Mouse (Mus musculus) ES-E14 (cell line): ENCODE data around the gene Pigh.

Source experiments
- CHD2 ChIP-seq: IDR thresholded peaks from 2 replicates; pipeline ENCODE4 v1.6.1; 2014; ENCODE audit warnings: mild to moderate bottlenecking, low read depth, low read length, inconsistent platforms
- HCFC1 ChIP-seq: IDR thresholded peaks from 2 replicates; pipeline ENCODE4 v1.6.1; 2012; ENCODE audit warnings: low read length, inconsistent platforms, borderline replicate concordance; ENCODE audit not compliant: insufficient read depth
- MAFK ChIP-seq: IDR thresholded peaks from 2 replicates; pipeline ENCODE4 v1.6.1; 2014; ENCODE audit warnings: mild to moderate bottlenecking, low read depth, low read length, inconsistent platforms; ENCODE audit not compliant: insufficient read depth
- ZC3H11A ChIP-seq: IDR thresholded peaks from 2 replicates; pipeline ENCODE4 v1.6.1; 2012; ENCODE audit warnings: low read depth, mild to moderate bottlenecking, inconsistent platforms, low read length, borderline replicate concordance
- ZNF384 ChIP-seq: IDR thresholded peaks from 2 replicates; pipeline ENCODE4 v1.6.1; 2012; ENCODE audit warnings: low read depth, low read length, inconsistent platforms

DNA sequence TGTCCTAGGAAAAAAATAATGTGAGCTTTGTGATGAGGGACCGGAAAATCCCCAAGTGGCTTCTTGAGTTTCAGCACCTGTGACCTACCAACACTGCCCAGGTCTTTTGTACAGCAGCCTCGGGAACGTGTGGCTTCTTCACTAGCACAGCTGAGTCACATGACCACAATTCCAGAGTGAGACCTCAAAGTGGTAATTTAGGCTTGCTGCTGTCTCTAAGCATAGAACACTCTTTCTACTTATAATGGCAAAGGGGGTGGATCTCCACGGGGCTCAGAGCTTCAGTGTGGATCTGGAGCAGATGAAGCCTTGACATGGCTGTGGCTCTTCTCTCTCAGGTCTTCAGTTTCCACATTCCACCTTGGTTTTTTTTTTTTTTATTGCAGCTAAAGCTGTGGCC is 45.7 kb upstream of the Pigh start:
- no peak for TF ChIP-seq CHD2
- TF ChIP-seq ZNF384, result no peak
- TF ChIP-seq ZC3H11A, result no peak
- no peak for TF ChIP-seq MAFK
- TF ChIP-seq HCFC1, result no peak
